Mouse (Mus musculus) ES-Bruce4 (cell line): ENCODE data around the gene Sco1. TPM values are rescaled to one million over a fixed set of nuclear protein-coding genes. Genes with fewer than 3 reads are reported as not detected.
"Not testable (repeated sequence)": the region's sequence is repeated elsewhere in the genome, so short reads cannot be mapped to it uniquely, and the experiment has no call there.

Source experiments
- H3K27ac ChIP-seq: 2 replicates; pipeline ENCODE4 v1.5.1; 2012; ENCODE audit warnings: low read length, inconsistent platforms; ENCODE audit not compliant: insufficient read depth
- H3K27me3 ChIP-seq: 2 replicates; pipeline ENCODE4 v1.6.1; 2012; ENCODE audit warnings: mild to moderate bottlenecking, low read length, inconsistent platforms; ENCODE audit not compliant: control insufficient read depth, poor library complexity, insufficient read depth, severe bottlenecking
- H3K36me3 ChIP-seq: 2 replicates; pipeline ENCODE4 v1.6.1; 2012; ENCODE audit warnings: inconsistent platforms, mild to moderate bottlenecking, low read length, moderate library complexity; ENCODE audit not compliant: control insufficient read depth, poor library complexity, insufficient read depth, severe bottlenecking
- H3K4me1 ChIP-seq: one replicate; pipeline ENCODE4 v1.8.1; 2011; ENCODE audit warnings: low read length; ENCODE audit not compliant: control insufficient read depth, insufficient read depth
- H3K4me3 ChIP-seq: 2 replicates; pipeline ENCODE4 v1.5.1; 2011; ENCODE audit warnings: low read depth, mild to moderate bottlenecking, low read length
- H3K9ac ChIP-seq: 2 replicates; pipeline ENCODE4 v1.6.1; 2012; ENCODE audit warnings: low read depth, mild to moderate bottlenecking, inconsistent platforms; ENCODE audit not compliant: poor library complexity, severe bottlenecking
- H3K9me3 ChIP-seq: replicated peaks from 2 replicates; pipeline ENCODE4 v1.6.1; 2012; ENCODE audit warnings: mild to moderate bottlenecking, low read length, inconsistent platforms; ENCODE audit not compliant: control insufficient read depth, poor library complexity, insufficient read depth, severe bottlenecking
- CTCF ChIP-seq: IDR thresholded peaks from one replicate; pipeline ENCODE4 v1.8.1; 2011; ENCODE audit warnings: low read depth, low read length
- EP300 ChIP-seq: IDR thresholded peaks from 2 replicates; pipeline ENCODE4 v1.6.1; 2011; ENCODE audit warnings: low read depth, low read length; ENCODE audit not compliant: insufficient read depth
- POLR2A ChIP-seq: IDR thresholded peaks from one replicate; pipeline ENCODE4 v1.8.1; 2011; ENCODE audit warnings: low read length; ENCODE audit not compliant: insufficient read depth
- polyA plus RNA-seq: library from polyadenylated mRNA; stranded (reverse); fragments of >200 nt; gene quantifications from 2 replicates; pipeline ENCODE4 v1.2.4, GENCODE M21; 2011; ENCODE audit warnings: low read depth; ENCODE audit not compliant: missing spikeins, insufficient read depth, insufficient read length

The Sco1 gene
- polyA plus RNA-seq, 1 experiment = 44.2 TPM

GRCm38 (mm10) chr11:67017801-67018591, 34.5 kb upstream of the Sco1 start:
- H3K36me3 ChIP-seq = no peaks in the 10 kb centered on the region
- peak overlapping the region; percentile 52 for H3K4me3 ChIP-seq
- TF ChIP-seq POLR2A (no peak), EP300 (peak; percentile 96)
- peak overlapping the region; percentile 97 for H3K27ac ChIP-seq
- peak overlapping the region; percentile 54 for H3K9ac ChIP-seq
- H3K9me3 ChIP-seq = no peaks in the 10 kb centered on the region
- H3K4me1 ChIP-seq = peaks cover 6% of the 10 kb centered on the region
- H3K27me3 ChIP-seq = no peaks in the 10 kb centered on the region

DNA sequence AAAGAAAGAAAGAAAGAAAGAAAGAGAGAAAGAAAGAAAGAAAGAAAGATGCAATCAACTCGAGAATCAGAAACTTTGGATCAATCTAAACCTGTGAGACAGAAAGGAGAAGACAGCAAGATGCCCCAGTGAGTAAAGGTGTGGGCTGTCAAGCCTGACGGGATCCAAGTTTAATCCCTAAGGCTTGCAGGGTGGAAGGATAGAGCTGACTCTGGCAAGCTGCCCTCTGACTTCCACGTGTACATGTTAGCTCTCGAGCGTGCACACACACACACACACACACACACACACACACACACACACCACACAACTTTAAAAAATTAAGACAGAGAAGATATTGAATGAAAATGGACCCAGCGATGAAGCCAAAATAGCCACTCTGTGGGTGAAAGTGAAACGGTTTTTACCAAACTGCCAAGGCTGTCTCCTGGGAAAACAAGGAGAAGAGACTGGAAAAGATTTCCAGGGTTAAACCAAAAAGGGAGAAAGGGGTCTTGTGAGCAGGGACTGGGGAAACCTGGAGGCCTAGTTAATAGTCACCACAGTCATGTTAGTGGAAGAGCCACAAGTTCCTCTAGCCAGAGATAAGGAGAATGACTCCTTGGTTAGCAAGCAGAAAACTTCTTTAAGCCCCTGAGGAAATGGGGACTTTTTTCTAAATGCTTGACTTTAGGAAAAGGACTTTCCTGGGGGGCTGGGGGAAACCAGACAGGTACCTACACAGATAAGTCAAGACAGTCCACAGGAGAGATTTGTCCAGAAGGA, 32.6 kb upstream of the Sco1 start:
- Histone ChIP-seq H3K4me1 (peaks cover 4% of the 10 kb centered on the region), H3K27ac (peak overlapping the region; percentile 82), H3K36me3 (no peaks in the 10 kb centered on the region), H3K4me3 (no peak overlapping the region), H3K9me3 (no peaks in the 10 kb centered on the region), H3K27me3 (no peaks in the 10 kb centered on the region), H3K9ac (peak overlapping the region; percentile 28)
- TF ChIP-seq CTCF = no peak

GRCm38 (mm10) chr11:67020948-67021347, 31.5 kb upstream of the Sco1 start:
- Histone ChIP-seq H3K9me3 (no peaks in the 10 kb centered on the region), H3K27me3 (no peaks in the 10 kb centered on the region), H3K4me1 (peaks cover 4% of the 10 kb centered on the region), H3K36me3 (no peaks in the 10 kb centered on the region), H3K9ac (peak overlapping the region; percentile 28), H3K27ac (peak overlapping the region; percentile 82), H3K4me3 (no peak overlapping the region)
- TF ChIP-seq EP300 (no peak), CTCF (peak; percentile 62)

GRCm38 (mm10) chr11:67022354-67023115, 29.9 kb upstream of the Sco1 start:
- peak overlapping the region; percentile 55 for H3K27ac ChIP-seq
- H3K4me3 ChIP-seq = no peak overlapping the region
- H3K9ac ChIP-seq = no peak overlapping the region
- TF ChIP-seq CTCF (peak; percentile 8), EP300 (0 out of 2 replicates have a peak, but pooled peaks have one; percentile 23), POLR2A (no peak)
- H3K9me3 ChIP-seq = no peaks in the 10 kb centered on the region
- peaks cover 2% of the 10 kb centered on the region for H3K4me1 ChIP-seq
- H3K36me3 ChIP-seq = no peaks in the 10 kb centered on the region
- no peaks in the 10 kb centered on the region for H3K27me3 ChIP-seq

- peak overlapping the region; percentile 99 for H3K27ac ChIP-seq
- H3K9ac ChIP-seq, H3K9me3 ChIP-seq, H3K36me3 ChIP-seq, H3K4me3 ChIP-seq, H3K27me3 ChIP-seq, H3K4me1 ChIP-seq: not testable (repeated sequence)
Measured at GRCm38 (mm10) chr11:67023191-67023590, 29.3 kb upstream of the Sco1 start.
